Mouse (Mus musculus) naive thymus-derived CD4-positive, alpha-beta T cell, adult 5 months (primary cell): ENCODE results near the gene Fbxo45. TPM values are rescaled to one million over a fixed set of nuclear protein-coding genes. Genes with fewer than 3 reads are reported as not detected.

Experiments used
- polyA plus RNA-seq: library from polyadenylated mRNA; unstranded; fragments of 100-300 nt; shearing (Covaris generic); gene quantifications from one replicate; pipeline ENCODE4 v1.2.1, GENCODE M21; 2017

Fbxo45 gene
- 11.6 TPM for polyA plus RNA-seq

DNA sequence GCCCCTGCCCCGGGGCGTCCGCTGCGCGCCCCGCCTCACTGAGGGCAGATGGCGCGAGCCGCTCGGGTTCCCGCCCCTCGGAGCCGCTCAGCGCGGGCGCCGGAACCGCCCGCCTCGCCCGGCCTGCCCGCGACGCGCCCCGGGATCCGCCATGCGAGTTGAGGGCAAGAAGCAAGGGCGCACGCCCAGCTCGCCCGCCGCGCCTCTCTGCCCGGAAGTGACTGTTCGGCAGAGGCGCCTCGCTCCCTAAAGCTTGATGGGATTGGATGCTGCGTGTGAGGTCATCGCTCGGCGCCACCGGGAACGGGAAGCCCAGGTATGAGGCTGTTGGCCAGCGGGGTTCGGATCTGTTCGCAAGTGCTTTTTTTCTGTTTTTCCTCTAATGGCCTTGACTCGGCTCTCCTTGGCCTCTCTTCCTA is at the start of gene Fbxo45, which contains the start of gene Wdr53:
Gene Fbxo45 (minus strand): TSS at position 207 of the 419 bp plus-strand sequence.
Gene Wdr53 (plus strand): TSS at position 276 of the 419 bp plus-strand sequence.

GRCm38 (mm10) chr16:32277308-32278256 is 30.6 kb upstream of the Fbxo45 start, which contains the start of gene Rnf168:
Gene Rnf168, plus strand, starts transcription at chr16:32277459.

GRCm38 (mm10) chr16:32271291-32271690 is 24.3 kb upstream of the Fbxo45 start, which contains the start of gene Smco1:
Gene Smco1, plus strand, starts transcription at chr16:32271468.

Other genes starting within 250 kb of the Fbxo45 start
- 23.2 TPM for gene Senp5, start 243.9 kb downstream of the Fbxo45 start, polyA plus RNA-seq
- 154 TPM for gene Pak2, start 167.8 kb downstream of the Fbxo45 start, polyA plus RNA-seq
- gene Pigx, start 147.4 kb downstream of the Fbxo45 start, polyA plus RNA-seq: 71.9 TPM
- gene Cep19, start 147.4 kb downstream of the Fbxo45 start, polyA plus RNA-seq: 3.3 TPM
- gene Nrros, start 81.6 kb downstream of the Fbxo45 start, polyA plus RNA-seq: 43.1 TPM
- gene Bex6, start 67.3 kb downstream of the Fbxo45 start, polyA plus RNA-seq: not detected
- gene Wdr53, start 69 bp upstream of the Fbxo45 start, polyA plus RNA-seq: 10.5 TPM
- gene Smco1, start 24.3 kb upstream of the Fbxo45 start, polyA plus RNA-seq: not detected
- gene Rnf168, start 30.3 kb upstream of the Fbxo45 start, polyA plus RNA-seq: 23.1 TPM
- 56.0 TPM for gene Ubxn7, start 85.1 kb upstream of the Fbxo45 start, polyA plus RNA-seq
- gene Tm4sf19, start 153.3 kb upstream of the Fbxo45 start, polyA plus RNA-seq: not detected
- 1.1 TPM for gene Tctex1d2, start 172.5 kb upstream of the Fbxo45 start, polyA plus RNA-seq
- gene Pcyt1a, start 183.8 kb upstream of the Fbxo45 start, polyA plus RNA-seq: 9.8 TPM
- not detected for gene Slc51a, start 240.7 kb upstream of the Fbxo45 start, polyA plus RNA-seq
- not detected for gene Zdhhc19, start 249.1 kb upstream of the Fbxo45 start, polyA plus RNA-seq